Mouse (Mus musculus) T-helper 2 cell (primary cell): ENCODE results near the gene Hyal3.

Source experiments
- in situ Hi-C: fragments of 300-600 bp; cut with MboI, MseI; formaldehyde crosslinking; loops from one replicate; pipeline ENCODE4 v1.15.1; 2025; ENCODE audit warnings: high pct_unique_total_duplicates

Gene Hyal3

GRCm38 (mm10) chr9:107580501-107581317 is at the start of gene Hyal3:
Hyal3 (plus strand) TSS chr9:107580818.
- in situ Hi-C loops: no loop called here

- in situ Hi-C loops: loop anchor here (25.0 kb wide), 1 partner anchor 1528 kb away; the partner anchor contains the start of genes Atrip and Trex1
Observed at GRCm38 (mm10) chr9:107533791-107534407, 46.7 kb upstream of the Hyal3 start, which contains the start of gene Tmem115. Tmem115 (plus strand) TSS chr9:107533945.

- in situ Hi-C loops: loop anchor here (25.0 kb wide), 1 partner anchor 1528 kb away; the partner anchor contains the start of genes Atrip and Trex1
Observed at GRCm38 (mm10) chr9:107534408-107535202, 46.0 kb upstream of the Hyal3 start.

GRCm38 (mm10) chr9:107538231-107538630 is 42.4 kb upstream of the Hyal3 start:
- in situ Hi-C loops: loop anchor here (25.0 kb wide), 1 partner anchor 1524 kb away; the partner anchor contains the start of genes Atrip and Trex1

GRCm38 (mm10) chr9:107538711-107539110 is 41.9 kb upstream of the Hyal3 start:
- in situ Hi-C loops: loop anchor here (25.0 kb wide), 1 partner anchor 1524 kb away; the partner anchor contains the start of genes Atrip and Trex1

- in situ Hi-C loops: loop anchor here (10.0 to 25.0 kb wide), 2 partner anchors 1095 to 1522 kb away; partner anchors contain the start of genes Abhd14a, Abhd14b, Atrip and Trex1
Observed at GRCm38 (mm10) chr9:107539940-107540339, 40.7 kb upstream of the Hyal3 start.

GRCm38 (mm10) chr9:107540420-107540819 is 40.2 kb upstream of the Hyal3 start:
- in situ Hi-C loops: loop anchor here (10.0 to 25.0 kb wide), 2 partner anchors 1096 to 1522 kb away; partner anchors contain the start of genes Abhd14a, Abhd14b, Atrip and Trex1

GRCm38 (mm10) chr9:107541005-107541404 is 39.6 kb upstream of the Hyal3 start:
- in situ Hi-C loops: loop anchor here (10.0 to 25.0 kb wide), 2 partner anchors 1096 to 1521 kb away; partner anchors contain the start of genes Abhd14a, Abhd14b, Atrip and Trex1

- in situ Hi-C loops: loop anchor here (10.0 to 25.0 kb wide), 2 partner anchors 1097 to 1521 kb away; partner anchors contain the start of genes Abhd14a, Abhd14b, Atrip and Trex1
Observed at GRCm38 (mm10) chr9:107541474-107542351, 38.9 kb upstream of the Hyal3 start, which contains the start of the genes Cyb561d2 and Nprl2. Cyb561d2 (minus strand) TSS chr9:107542193. Nprl2 (plus strand) TSS chr9:107542226.

GRCm38 (mm10) chr9:107542352-107542686 is 38.3 kb upstream of the Hyal3 start:
- in situ Hi-C loops: loop anchor here (10.0 to 25.0 kb wide), 2 partner anchors 1098 to 1520 kb away; partner anchors contain the start of genes Abhd14a, Abhd14b, Atrip and Trex1

- in situ Hi-C loops: loop anchor here (10.0 to 25.0 kb wide), 2 partner anchors 1098 to 1520 kb away; partner anchors contain the start of genes Abhd14a, Abhd14b, Atrip and Trex1
Observed at GRCm38 (mm10) chr9:107542721-107543120, 37.9 kb upstream of the Hyal3 start.

GRCm38 (mm10) chr9:107543299-107543698 is 37.3 kb upstream of the Hyal3 start:
- in situ Hi-C loops: loop anchor here (10.0 to 25.0 kb wide), 2 partner anchors 1098 to 1519 kb away; partner anchors contain the start of genes Abhd14a, Abhd14b, Atrip and Trex1

- in situ Hi-C loops: loop anchor here (10.0 to 25.0 kb wide), 2 partner anchors 1099 to 1518 kb away; partner anchors contain the start of genes Abhd14a, Abhd14b, Atrip and Trex1
Observed at GRCm38 (mm10) chr9:107544196-107544700, 36.4 kb upstream of the Hyal3 start.

GRCm38 (mm10) chr9:107544729-107545128 is 35.9 kb upstream of the Hyal3 start:
- in situ Hi-C loops: loop anchor here (10.0 to 25.0 kb wide), 2 partner anchors 1100 to 1518 kb away; partner anchors contain the start of genes Abhd14a, Abhd14b, Atrip and Trex1

GRCm38 (mm10) chr9:107545199-107545598 is 35.4 kb upstream of the Hyal3 start:
- in situ Hi-C loops: loop anchor here (10.0 to 25.0 kb wide), 2 partner anchors 1100 to 1517 kb away; partner anchors contain the start of genes Abhd14a, Abhd14b, Atrip and Trex1

GRCm38 (mm10) chr9:107545602-107546001 is 35.0 kb upstream of the Hyal3 start:
- in situ Hi-C loops: loop anchor here (10.0 to 25.0 kb wide), 2 partner anchors 1101 to 1517 kb away; partner anchors contain the start of genes Abhd14a, Abhd14b, Atrip and Trex1

- in situ Hi-C loops: loop anchor here (10.0 to 25.0 kb wide), 2 partner anchors 1102 to 1515 kb away; partner anchors contain the start of genes Abhd14a, Abhd14b, Atrip and Trex1
Observed at GRCm38 (mm10) chr9:107547026-107547425, 33.6 kb upstream of the Hyal3 start, which contains the start of gene Zmynd10. Zmynd10 (plus strand) TSS chr9:107547298.

- in situ Hi-C loops: loop anchor here (10.0 to 25.0 kb wide), 2 partner anchors 1103 to 1514 kb away; partner anchors contain the start of genes Abhd14a, Abhd14b, Atrip and Trex1
Observed at GRCm38 (mm10) chr9:107547957-107548356, 32.7 kb upstream of the Hyal3 start.
